Mouse (Mus musculus): ENCODE measurements around the gene Ank3. TPM values are rescaled to one million over a fixed set of nuclear protein-coding genes. Genes with fewer than 3 reads are reported as not detected.
"Not testable (repeated sequence)": the region's sequence is repeated elsewhere in the genome, so short reads cannot be mapped to it uniquely, and the experiment has no call there.

Gene Ank3
- total and polyA plus RNA-seq, 2 experiments from 2014 or later: 66.6 to 253 TPM

DNA sequence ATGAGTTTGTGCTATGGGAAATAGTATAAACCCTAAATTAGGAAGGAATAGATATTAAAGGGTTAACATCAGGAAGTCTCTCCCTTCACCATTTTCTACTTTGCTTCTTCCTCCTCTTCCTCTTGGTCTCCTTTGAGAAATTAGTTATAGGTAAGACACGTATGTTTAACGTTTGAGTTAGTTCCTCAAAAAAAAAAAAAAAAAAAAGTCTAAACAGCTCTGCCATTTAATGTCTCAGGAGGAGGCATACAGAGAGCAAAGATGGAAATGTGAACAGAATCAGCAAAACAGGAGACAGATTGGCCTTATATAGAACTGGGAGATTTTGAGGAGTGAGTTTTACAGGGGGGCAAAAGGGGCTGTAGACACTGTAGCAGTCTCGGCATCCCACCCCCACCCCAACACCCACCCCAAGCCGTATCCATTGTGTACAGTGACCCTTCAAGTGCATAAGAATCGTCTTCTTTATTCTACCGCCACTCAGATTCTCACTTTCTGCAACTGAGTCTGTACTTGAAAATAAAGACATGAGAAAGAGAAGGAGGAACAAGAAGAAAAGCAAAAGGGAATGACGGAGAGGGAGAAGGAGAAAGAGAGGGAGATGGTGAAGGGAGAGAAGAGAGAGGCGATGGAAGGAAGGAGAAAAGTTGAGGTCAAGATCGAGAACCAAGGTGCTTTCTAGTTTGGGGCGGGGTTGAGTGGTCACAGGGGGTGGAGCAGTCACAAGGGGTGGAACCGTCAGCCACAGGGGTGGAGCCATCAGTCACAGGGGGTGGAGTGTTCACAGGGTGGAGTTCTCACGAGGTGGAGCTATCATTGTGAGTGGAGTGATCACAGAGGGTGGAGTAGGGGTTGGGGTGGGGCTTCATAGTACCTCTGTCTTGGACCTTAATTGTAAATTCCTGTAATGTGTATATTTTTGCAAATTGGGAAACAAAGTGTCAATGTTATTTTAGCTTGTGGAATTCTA is 509.5 kb downstream of the Ank3 start:
- no peak overlapping the region for H3K4me3 ChIP-seq (ENCODE audit: low read depth, low read length)
- H3K9ac ChIP-seq (replicated peaks; ENCODE audit: low read length, poor library complexity, severe bottlenecking): no peak overlapping the region
- no peaks in the 10 kb centered on the region for H3K9me3 ChIP-seq (ENCODE audit: low read length)
- H3K27ac ChIP-seq (ENCODE audit: low read depth, low read length): no peak overlapping the region
- no peak overlapping the region for H3K4me2 ChIP-seq (ENCODE audit: low read depth, low read length, poor library complexity, severe bottlenecking)
- no peak for TF ChIP-seq CTCF (IDR thresholded peaks at IDR 0.05)
- H3K4me1 ChIP-seq (ENCODE audit: insufficient read depth, low read length): no peaks in the 10 kb centered on the region
- ATAC-seq (ENCODE audit: low FRiP score) (no peak), DNase-seq (ENCODE audit: low spot score) (no peak)
- H3K36me3 ChIP-seq (ENCODE audit: insufficient read depth, low read length): no peaks in the 10 kb centered on the region; the same call in 1 of the 2 replicates
- H3K27me3 ChIP-seq (ENCODE audit: insufficient read depth, low read length): no peaks in the 10 kb centered on the region
- WGBS: 52% methylated on average over 12 of the region's 12 CpGs

DNA sequence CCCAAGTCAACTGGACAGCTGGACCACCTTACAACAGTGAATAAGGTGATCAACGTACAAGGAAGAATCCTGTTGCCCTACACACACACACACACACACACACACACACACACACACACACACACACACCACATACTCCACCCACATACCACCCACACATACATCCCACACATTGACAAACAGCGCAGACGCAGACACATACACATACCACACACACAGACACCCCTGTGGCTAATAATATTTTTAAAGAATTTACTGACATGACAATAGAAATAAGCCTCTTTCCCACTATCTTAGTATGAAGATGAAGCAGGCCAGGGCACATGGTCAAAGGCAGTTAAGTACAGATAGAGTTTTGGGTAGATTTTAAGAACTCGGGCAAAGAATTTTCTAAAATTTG is 511.3 kb downstream of the Ank3 start:
- H3K4me3 ChIP-seq (ENCODE audit: low read depth, low read length): no peak overlapping the region
- DNase-seq (ENCODE audit: low spot score) (no peak), ATAC-seq (ENCODE audit: low FRiP score) (no peak)
- no peak overlapping the region for H3K9ac ChIP-seq (replicated peaks; ENCODE audit: low read length, poor library complexity, severe bottlenecking)
- no peak overlapping the region for H3K4me2 ChIP-seq (ENCODE audit: low read depth, low read length, poor library complexity, severe bottlenecking)
- no peak for TF ChIP-seq CTCF (IDR thresholded peaks at IDR 0.05)
- H3K36me3 ChIP-seq (ENCODE audit: insufficient read depth, low read length): peaks cover 3% of the 10 kb centered on the region; the same call in 1 of the 2 replicates
- H3K9me3 ChIP-seq (ENCODE audit: low read length): no peaks in the 10 kb centered on the region
- no peaks in the 10 kb centered on the region for H3K27me3 ChIP-seq (ENCODE audit: insufficient read depth, low read length)
- no peaks in the 10 kb centered on the region for H3K4me1 ChIP-seq (ENCODE audit: insufficient read depth, low read length)
- WGBS: 85% methylated on average over 4 of the region's 4 CpGs
- H3K27ac ChIP-seq (ENCODE audit: low read depth, low read length): no peak overlapping the region

- H3K27me3 ChIP-seq (ENCODE audit: insufficient read depth, low read length); H3K4me1 ChIP-seq (ENCODE audit: insufficient read depth, low read length); H3K9ac ChIP-seq (replicated peaks; ENCODE audit: low read length, poor library complexity, severe bottlenecking); H3K27ac ChIP-seq (ENCODE audit: low read depth, low read length); ATAC-seq (ENCODE audit: low FRiP score); H3K36me3 ChIP-seq (ENCODE audit: insufficient read depth, low read length); H3K4me2 ChIP-seq (ENCODE audit: low read depth, low read length, poor library complexity, severe bottlenecking); H3K4me3 ChIP-seq (ENCODE audit: low read depth, low read length); DNase-seq (ENCODE audit: low spot score); H3K9me3 ChIP-seq (ENCODE audit: low read length): not testable (repeated sequence)
- WGBS: 16% methylated on average over 5 of the region's 6 CpGs
These were observed 511.7 kb downstream of the Ank3 start for GRCm38 (mm10) chr10:69910304-69910703.

DNA sequence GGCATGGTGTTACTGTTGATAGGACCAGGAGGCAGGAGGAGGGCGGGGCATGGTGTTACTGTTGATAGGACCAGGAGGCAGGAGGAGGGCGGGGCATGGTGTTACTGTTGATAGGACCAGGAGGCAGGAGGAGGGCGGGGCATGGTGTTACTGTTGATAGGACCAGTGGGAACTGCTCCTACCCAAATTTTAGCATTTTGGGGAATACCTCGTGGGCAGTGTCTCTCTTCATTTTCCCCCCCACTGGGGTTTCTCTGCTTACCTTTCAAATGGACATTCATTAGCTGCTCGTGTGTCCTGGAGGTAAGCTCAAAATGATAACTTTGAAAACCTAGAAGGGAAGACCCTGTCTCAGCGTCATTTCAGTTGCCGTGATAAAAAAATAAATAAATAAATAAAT is 512.2 kb downstream of the Ank3 start:
- DNase-seq (ENCODE audit: low spot score); H3K9ac ChIP-seq (replicated peaks; ENCODE audit: low read length, poor library complexity, severe bottlenecking); ATAC-seq (ENCODE audit: low FRiP score); H3K27me3 ChIP-seq (ENCODE audit: insufficient read depth, low read length); H3K36me3 ChIP-seq (ENCODE audit: insufficient read depth, low read length); H3K4me3 ChIP-seq (ENCODE audit: low read depth, low read length); H3K4me1 ChIP-seq (ENCODE audit: insufficient read depth, low read length); H3K4me2 ChIP-seq (ENCODE audit: low read depth, low read length, poor library complexity, severe bottlenecking); H3K9me3 ChIP-seq (ENCODE audit: low read length); H3K27ac ChIP-seq (ENCODE audit: low read depth, low read length): not testable (repeated sequence)
- WGBS: 45% methylated on average over 5 of the region's 7 CpGs

- 73% methylated on average over 3 of the region's 3 CpGs for WGBS
- ATAC-seq (ENCODE audit: low FRiP score) (no peak), DNase-seq (ENCODE audit: low spot score) (no peak)
- TF ChIP-seq CTCF (IDR thresholded peaks at IDR 0.05): no peak
- H3K27me3 ChIP-seq (ENCODE audit: insufficient read depth, low read length): no peaks in the 10 kb centered on the region
- H3K9ac ChIP-seq (replicated peaks; ENCODE audit: low read length, poor library complexity, severe bottlenecking): no peak overlapping the region
- no peak overlapping the region for H3K4me3 ChIP-seq (ENCODE audit: low read depth, low read length)
- H3K4me2 ChIP-seq (ENCODE audit: low read depth, low read length, poor library complexity, severe bottlenecking): no peak overlapping the region
- peaks cover 16% of the 10 kb centered on the region; the same call in 1 of the 2 replicates for H3K36me3 ChIP-seq (ENCODE audit: insufficient read depth, low read length)
- no peaks in the 10 kb centered on the region for H3K9me3 ChIP-seq (ENCODE audit: low read length)
- H3K4me1 ChIP-seq (ENCODE audit: insufficient read depth, low read length): no peaks in the 10 kb centered on the region
- H3K27ac ChIP-seq (ENCODE audit: low read depth, low read length): no peak overlapping the region
These were observed 517.0 kb downstream of the Ank3 start for GRCm38 (mm10) chr10:69915566-69915965.

- H3K4me2 ChIP-seq (ENCODE audit: low read depth, low read length, poor library complexity, severe bottlenecking): no peak overlapping the region
- peaks cover 16% of the 10 kb centered on the region; the same call in 1 of the 2 replicates for H3K36me3 ChIP-seq (ENCODE audit: insufficient read depth, low read length)
- H3K4me1 ChIP-seq (ENCODE audit: insufficient read depth, low read length): no peaks in the 10 kb centered on the region
- no peaks in the 10 kb centered on the region for H3K9me3 ChIP-seq (ENCODE audit: low read length)
- WGBS: 86% methylated on average over 4 of the region's 4 CpGs
- no peak for ATAC-seq (ENCODE audit: low FRiP score)
- no peaks in the 10 kb centered on the region for H3K27me3 ChIP-seq (ENCODE audit: insufficient read depth, low read length)
- no peak overlapping the region for H3K4me3 ChIP-seq (ENCODE audit: low read depth, low read length)
- no peak overlapping the region for H3K9ac ChIP-seq (replicated peaks; ENCODE audit: low read length, poor library complexity, severe bottlenecking)
- TF ChIP-seq CTCF (IDR thresholded peaks at IDR 0.05): no peak
- H3K27ac ChIP-seq (ENCODE audit: low read depth, low read length): no peak overlapping the region
- DNase-seq (ENCODE audit: low spot score): no peak
These were observed 517.6 kb downstream of the Ank3 start for GRCm38 (mm10) chr10:69916205-69916604.
